Mouse (Mus musculus): Measurements from ENCODE around the gene Mrs2. TPM values are rescaled to one million over a fixed set of nuclear protein-coding genes. Genes with fewer than 3 reads are reported as not detected.

Gene Mrs2
- 10 to 100 TPM; 57.9 to 63.5 TPM for total RNA-seq (2021)

- DNase-seq: peak; percentile 89 to 90
Measured at GRCm38 (mm10) chr13:25019793-25020539, at the start of gene Mrs2. Gene Mrs2 (minus strand): TSS chr13:25020379.

- no peak for DNase-seq
Measured at GRCm38 (mm10) chr13:25069765-25070164, 49.6 kb upstream of the Mrs2 start.

GRCm38 (mm10) chr13:25067183-25067582 lies 47.0 kb upstream of the Mrs2 start:
- DNase-seq: no peak

GRCm38 (mm10) chr13:25066659-25067058 lies 46.5 kb upstream of the Mrs2 start:
- no peak for DNase-seq

GRCm38 (mm10) chr13:25055873-25056667 lies 35.9 kb upstream of the Mrs2 start, which contains the start of gene Dcdc2a:
Gene Dcdc2a (plus strand): TSS chr13:25056004.
- peak in 1 of 2 experiments; percentile 9 for DNase-seq

GRCm38 (mm10) chr13:25055111-25055554 lies 35.0 kb upstream of the Mrs2 start:
- peak; percentile 74 to 77 for DNase-seq

- DNase-seq: no peak
Measured at GRCm38 (mm10) chr13:25052671-25053070, 32.5 kb upstream of the Mrs2 start.

- DNase-seq: no peak
Measured at GRCm38 (mm10) chr13:25039488-25039887, 19.3 kb upstream of the Mrs2 start.

- no peak for DNase-seq
Measured at GRCm38 (mm10) chr13:25027114-25027425, 6.9 kb upstream of the Mrs2 start.

- no peak for DNase-seq
Measured at GRCm38 (mm10) chr13:25026409-25027113, 6.4 kb upstream of the Mrs2 start.

- DNase-seq: no peak
Measured at GRCm38 (mm10) chr13:25024655-25025054, 4.5 kb upstream of the Mrs2 start.

GRCm38 (mm10) chr13:25023129-25023528 lies 3.0 kb upstream of the Mrs2 start:
- no peak for DNase-seq

- DNase-seq: no peak
Measured at GRCm38 (mm10) chr13:25022386-25022785, 2.2 kb upstream of the Mrs2 start.

GRCm38 (mm10) chr13:25020540-25020892 lies 337 bp upstream of the Mrs2 start:
- DNase-seq: no peak

- no peak for DNase-seq
Measured at GRCm38 (mm10) chr13:25018316-25018715, 1.9 kb downstream of the Mrs2 start.

GRCm38 (mm10) chr13:25007115-25007514 lies 13.1 kb downstream of the Mrs2 start:
- DNase-seq: peak in 1 of 2 experiments; percentile 27

- no peak for DNase-seq
Measured at GRCm38 (mm10) chr13:25002965-25003364, 17.2 kb downstream of the Mrs2 start.

- no peak for DNase-seq
Measured at GRCm38 (mm10) chr13:24999538-24999937, 20.6 kb downstream of the Mrs2 start.

- no peak for DNase-seq
Measured at GRCm38 (mm10) chr13:24993160-24993559, 27.0 kb downstream of the Mrs2 start.

- DNase-seq: no peak
Measured at GRCm38 (mm10) chr13:24989006-24989405, 31.2 kb downstream of the Mrs2 start.

GRCm38 (mm10) chr13:24988391-24988790 lies 31.8 kb downstream of the Mrs2 start:
- DNase-seq: peak; percentile 31 to 50

- peak; percentile 28 to 31 for DNase-seq
Measured at GRCm38 (mm10) chr13:24985435-24985834, 34.7 kb downstream of the Mrs2 start.

GRCm38 (mm10) chr13:24981031-24981430 lies 39.1 kb downstream of the Mrs2 start:
- no peak for DNase-seq

Measured in layer of hippocampus, postnatal 36 days (tissue).